Comparison of ENCODE assay signal across 14 mouse cellular contexts in genomic region chr19:42936661-42937193, GRCm38 (mm10).
DNase-seq lines count a peak whose midpoint lies in the region; ATAC-seq and TF ChIP-seq lines count a peak whose summit lies in the region.
"Had no signal": no experiment of that assay in that cellular context is flagged by ENCODE, and none has a peak within 500 bp of the region (broad histone marks: within the 10 kb centered on the region; RNA-seq: fewer than 3 reads in every experiment).

No protein-coding gene starts in this region.

- H3K36me3 ChIP-seq in forebrain, embryonic 11.5 days (ENCODE audit: control insufficient read depth, insufficient read depth, low read length): no peaks in the 10 kb centered on the region
- H3K36me3 ChIP-seq in forebrain, embryonic 13.5 days (ENCODE audit: poor library complexity, severe bottlenecking): no peaks in the 10 kb centered on the region
- no peaks in the 10 kb centered on the region for H3K36me3 ChIP-seq in lung, embryonic 14.5 days (ENCODE audit: insufficient read depth)
- H3K36me3 ChIP-seq in embryonic facial prominence, embryonic 10.5 days (replicated peaks): no peaks in the 10 kb centered on the region; the same call in 1 of the 2 replicates
- H3K36me3 ChIP-seq: liver, embryonic 15.5 days had no signal

- no peak for TF ChIP-seq CTCF in lung, embryonic 14.5 days (IDR thresholded peaks at IDR 0.05; ENCODE audit: low read depth)

- 3% methylated on average over 9 of the region's 9 CpGs for WGBS in forebrain, embryonic 11.5 days
- 5% methylated on average over 9 of the region's 9 CpGs for WGBS in forebrain, embryonic 13.5 days
- 7% methylated on average over 9 of the region's 9 CpGs for WGBS in lung, embryonic 14.5 days
- WGBS in embryonic facial prominence, embryonic 10.5 days: 2% methylated on average over 9 of the region's 9 CpGs

- H3K9ac ChIP-seq in forebrain, embryonic 11.5 days (ENCODE audit: low read length): no peak overlapping the region
- no peak overlapping the region for H3K9ac ChIP-seq in forebrain, embryonic 13.5 days
- H3K9ac ChIP-seq in lung, embryonic 14.5 days: no peak overlapping the region
- H3K9ac ChIP-seq: liver, embryonic 15.5 days had no signal

- H3K27ac ChIP-seq in forebrain, embryonic 11.5 days (ENCODE audit: low read depth, low read length): no peak overlapping the region
- H3K27ac ChIP-seq in forebrain, embryonic 13.5 days: no peak overlapping the region
- peak overlapping the region; percentile 89 for H3K27ac ChIP-seq in lung, embryonic 14.5 days (ENCODE audit: low read depth)
- H3K27ac ChIP-seq in embryonic facial prominence, embryonic 10.5 days (replicated peaks): peak overlapping the region; percentile 70
- H3K27ac ChIP-seq: liver, embryonic 15.5 days had no signal

- no peak for ATAC-seq in forebrain, embryonic 11.5 days (replicated peaks; ENCODE audit: low FRiP score)
- ATAC-seq in forebrain, embryonic 13.5 days: no peak
- peak; percentile 38; the same call in 1 of the 2 replicates for ATAC-seq in lung, embryonic 14.5 days (ENCODE audit: insufficient read depth)
- ATAC-seq in CD4-positive, CD25-positive, alpha-beta regulatory T cell, adult 4 months: no peak

- H3K4me3 ChIP-seq in forebrain, embryonic 11.5 days (ENCODE audit: low read depth, low read length): no peak overlapping the region
- H3K4me3 ChIP-seq in forebrain, embryonic 13.5 days: no peak overlapping the region
- H3K4me3 ChIP-seq in lung, embryonic 14.5 days (ENCODE audit: low read depth, low read length): no peak overlapping the region
- H3K4me3 ChIP-seq in embryonic facial prominence, embryonic 10.5 days: peak overlapping the region; percentile 30; the same call in 1 of the 2 replicates
- H3K4me3 ChIP-seq: liver, embryonic 15.5 days had no signal

- no peaks in the 10 kb centered on the region for H3K4me1 ChIP-seq in forebrain, embryonic 11.5 days (replicated peaks; ENCODE audit: control insufficient read depth, insufficient read depth, low read length)
- H3K4me1 ChIP-seq in forebrain, embryonic 13.5 days: 0 out of 2 replicates have a peak, but pooled peaks cover 2% of the 10 kb centered on the region
- H3K4me1 ChIP-seq in lung, embryonic 14.5 days (ENCODE audit: insufficient read depth): 0 out of 2 replicates have a peak, but pooled peaks cover 7% of the 10 kb centered on the region
- peaks cover 57% of the 10 kb centered on the region for H3K4me1 ChIP-seq in embryonic facial prominence, embryonic 10.5 days
- H3K4me1 ChIP-seq: liver, embryonic 15.5 days had no signal

- peak; percentile 60 for DNase-seq in forebrain, embryonic 11.5 days (ENCODE audit: low spot score)
- DNase-seq in lung, embryonic 14.5 days: peak; percentile 57
- no peak for DNase-seq in lung, adult 18-20 months
- peak; percentile 80 for DNase-seq in embryonic facial prominence, embryonic 10.5 days (ENCODE audit: low spot score)
- peak; percentile 54 for DNase-seq in mesoderm, embryonic 11.5 days (ENCODE audit: low read depth, low spot score)
- no peak for DNase-seq in thymus, postnatal 0 days (ENCODE audit: low spot score)
- DNase-seq: adrenal gland, postnatal 10 days; cerebellum, adult 2 months; kidney, adult 11 months; spleen, adult 18-20 months had no signal

- no peak overlapping the region for H3K4me2 ChIP-seq in forebrain, embryonic 11.5 days (ENCODE audit: low read depth, low read length, severe bottlenecking)
- no peak overlapping the region for H3K4me2 ChIP-seq in forebrain, embryonic 13.5 days
- no peak overlapping the region for H3K4me2 ChIP-seq in lung, embryonic 14.5 days
- H3K4me2 ChIP-seq: liver, embryonic 15.5 days; midbrain, embryonic 11.5 days had no signal

- H3K27me3 ChIP-seq in forebrain, embryonic 11.5 days (ENCODE audit: control insufficient read depth, insufficient read depth, low read length): no peaks in the 10 kb centered on the region; the same call in 1 of the 2 replicates
- no peaks in the 10 kb centered on the region for H3K27me3 ChIP-seq in forebrain, embryonic 13.5 days
- H3K27me3 ChIP-seq in lung, embryonic 14.5 days (ENCODE audit: insufficient read depth, low read length): no peaks in the 10 kb centered on the region
- H3K27me3 ChIP-seq in embryonic facial prominence, embryonic 10.5 days (replicated peaks; ENCODE audit: low read depth, poor library complexity, severe bottlenecking): peaks cover 20% of the 10 kb centered on the region
- H3K27me3 ChIP-seq: liver, embryonic 15.5 days had no signal

- no peaks in the 10 kb centered on the region for H3K9me3 ChIP-seq in forebrain, embryonic 11.5 days (ENCODE audit: control insufficient read depth, low read length)
- no peaks in the 10 kb centered on the region for H3K9me3 ChIP-seq in forebrain, embryonic 13.5 days (replicated peaks)
- 0 out of 2 replicates have a peak, but pooled peaks cover under 1% of the 10 kb centered on the region for H3K9me3 ChIP-seq in lung, embryonic 14.5 days (ENCODE audit: low read depth, low read length)
- no peaks in the 10 kb centered on the region; the same call in none of the 2 replicates for H3K9me3 ChIP-seq in embryonic facial prominence, embryonic 10.5 days
- H3K9me3 ChIP-seq: liver, embryonic 15.5 days had no signal

Comparison
In these comparisons a context has a peak if more than half of its experiments do, and no peak if none do; other contexts are left out.
1. DNase-seq: peak in forebrain, embryonic 11.5 days (single experiment), lung, embryonic 14.5 days (single experiment), embryonic facial prominence, embryonic 10.5 days (single experiment) and mesoderm, embryonic 11.5 days (single experiment); none in lung, adult 18-20 months (0 of 2) and thymus, postnatal 0 days (single experiment).
2. H3K27ac ChIP-seq: peak in lung, embryonic 14.5 days (single experiment) and embryonic facial prominence, embryonic 10.5 days (single experiment); none in forebrain, embryonic 11.5 days (single experiment) and forebrain, embryonic 13.5 days (single experiment).